Mouse (Mus musculus) olfactory bulb, adult 2 months (tissue): ENCODE data around the gene Ptgr1.

Source experiments
- CTCF ChIP-seq: fragments of 200-500 bp; IDR thresholded peaks from 2 replicates; pipeline ENCODE4 v1.5.1; 2012; ENCODE audit warnings: low read depth, mild to moderate bottlenecking, low read length, moderate library complexity; ENCODE audit not compliant: insufficient read depth
- POLR2A ChIP-seq: fragments of 200-500 bp; IDR thresholded peaks from 2 replicates; pipeline ENCODE4 v1.6.1; 2012; ENCODE audit warnings: mild to moderate bottlenecking, low read depth, low read length, moderate library complexity; ENCODE audit not compliant: insufficient read depth

DNA sequence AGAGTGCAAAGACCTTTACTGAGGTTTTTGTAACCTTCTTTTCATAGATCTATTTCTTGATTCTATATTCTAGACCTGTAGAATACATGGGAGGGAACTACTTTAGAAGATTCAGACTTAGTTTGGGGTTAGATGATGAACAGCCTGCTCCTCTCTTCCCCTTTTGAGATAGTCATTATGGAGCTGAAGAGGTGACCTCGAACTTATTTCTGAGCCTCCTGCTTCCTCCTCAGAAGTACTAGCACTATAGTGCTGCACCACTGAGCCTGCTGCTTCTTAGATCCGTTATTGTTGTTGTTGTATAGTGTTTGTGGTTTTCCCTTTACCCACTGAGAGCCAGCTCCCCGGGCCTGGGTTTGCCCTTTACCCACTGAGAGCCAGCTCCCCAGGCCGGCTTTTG is 22.8 kb upstream of the Ptgr1 start:
- no peak for TF ChIP-seq POLR2A
- TF ChIP-seq CTCF = no peak
